Mouse (Mus musculus) CH12.LX (cell line): ENCODE measurements at regions not wholly inside any gene's neighbourhood (a gene's known extent, or its start where the extent isn't known, plus 50 kb on each side); places are given as distances from the start of the nearest gene placed in this dataset.

Experiments used
- CTCF ChIP-seq, 2 experiments: IDR thresholded peaks in 1 of 2; conservative IDR thresholded peaks in 1 of 2; 2 replicates each; pipeline ENCODE4 v1.5.1; 2011 to 2012; ENCODE audit warnings: low read depth in 2 of 2, low read length in 2 of 2, improper control_type of control experiment in 1 of 2, inconsistent platforms in 1 of 2, mild to moderate bottlenecking in 1 of 2, moderate library complexity in 1 of 2
- ELF1 ChIP-seq: IDR thresholded peaks from 2 replicates; pipeline ENCODE4 v1.6.1; 2014; ENCODE audit warnings: low read depth, mild to moderate bottlenecking, inconsistent platforms, low read length, improper control_type of control experiment
- MYC ChIP-seq: IDR thresholded peaks from 2 replicates; pipeline ENCODE4 v1.6.1; 2011; ENCODE audit warnings: low read depth, mild to moderate bottlenecking, improper control_type of control experiment, low read length
- POLR2A ChIP-seq: IDR thresholded peaks from 2 replicates; pipeline ENCODE4 v1.6.1; 2011; ENCODE audit warnings: low read depth, mild to moderate bottlenecking, improper control_type of control experiment, low read length
- POLR2AphosphoS2 ChIP-seq: IDR thresholded peaks from 2 replicates; pipeline ENCODE4 v1.6.1; 2011; ENCODE audit warnings: low read depth, low read length, improper control_type of control experiment
- ZC3H11A ChIP-seq: IDR thresholded peaks from 2 replicates; pipeline ENCODE4 v1.6.1; 2012; ENCODE audit warnings: low read depth, mild to moderate bottlenecking, inconsistent platforms, low read length, improper control_type of control experiment

DNA sequence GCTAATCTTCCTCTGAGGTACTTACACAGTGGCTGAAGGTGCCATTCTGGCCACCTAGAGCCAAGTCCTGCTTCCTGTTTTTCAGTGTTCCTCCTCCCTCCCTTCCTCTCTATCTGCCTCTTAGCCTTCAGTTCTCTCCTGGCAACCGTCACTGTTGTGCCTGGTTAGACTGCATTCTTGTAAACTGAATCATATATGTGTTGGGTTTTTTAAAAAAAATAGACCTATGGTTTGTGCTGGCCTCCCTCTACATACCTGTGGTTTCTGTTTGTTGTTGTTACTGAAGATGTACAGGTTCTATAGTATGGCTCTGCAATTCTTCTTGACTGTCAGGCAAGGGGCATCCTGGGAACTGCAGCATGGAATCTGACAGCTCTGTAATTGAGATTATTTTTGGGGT is 112.5 kb upstream of the Lhx5 start:
- no peak for TF ChIP-seq CTCF (conservative IDR thresholded peaks at IDR 0.05 in 1 of 2, IDR thresholded peaks at IDR 0.05 in 1 of 2; ENCODE audit: low read depth in 2 of 2, low read length in 2 of 2)
- no peak for TF ChIP-seq ZC3H11A
- no peak for TF ChIP-seq POLR2AphosphoS2
- TF ChIP-seq POLR2A: no peak
- no peak for TF ChIP-seq ELF1
- no peak for TF ChIP-seq MYC
